9 mouse cellular contexts compared by ENCODE assay signal in genomic region chr4:115097146-115097496, GRCm38 (mm10). TPM values are rescaled to one million over a fixed set of nuclear protein-coding genes. Genes with fewer than 3 reads are reported as not detected.
DNase-seq lines count a peak whose midpoint lies in the region; ATAC-seq lines count a peak whose summit lies in the region.
"Had no signal": no experiment of that assay in that cellular context is flagged by ENCODE, and none has a peak within 500 bp of the region (broad histone marks: within the 10 kb centered on the region; RNA-seq: fewer than 3 reads in every experiment).

No protein-coding gene starts in this region.

- H3K9ac ChIP-seq in heart, embryonic 13.5 days = peak overlapping the region; percentile 76

- peak; percentile 29 for DNase-seq in adrenal gland, postnatal 14 days
- no peak for DNase-seq in adrenal gland, adult 8-10 months
- DNase-seq in adipocyte (ENCODE audit: low spot score) = peak; percentile 7
- DNase-seq in kidney, postnatal 25 days = peak; percentile 68 to 73
- DNase-seq in thymus, postnatal 14 days = no peak

- H3K4me2 ChIP-seq in heart, embryonic 13.5 days = peak overlapping the region; percentile 94

- H3K4me1 ChIP-seq in heart, embryonic 13.5 days = peaks cover 22% of the 10 kb centered on the region

- ATAC-seq in heart, embryonic 13.5 days (ENCODE audit: extremely low read depth, insufficient number of reproducible peaks, low FRiP score, low TSS enrichment) = no peak
- 0 out of 2 replicates have a peak, but pooled peaks have one; percentile 14 for ATAC-seq in megakaryocyte progenitor cell, adult 5-6 weeks (replicated peaks; ENCODE audit: poor library complexity)
- ATAC-seq in monocyte, adult 5-6 weeks (replicated peaks; ENCODE audit: insufficient number of reproducible peaks, low FRiP score, low TSS enrichment, poor library complexity, severe bottlenecking) = no peak

- H3K36me3 ChIP-seq in heart, embryonic 13.5 days = no peaks in the 10 kb centered on the region

- WGBS in heart, embryonic 13.5 days = 0% methylated on average over 6 of the region's 6 CpGs

- H3K4me3 ChIP-seq in heart, embryonic 13.5 days = peak overlapping the region; percentile 56

- H3K27ac ChIP-seq in heart, embryonic 13.5 days (replicated peaks) = peak overlapping the region; percentile 74

- peaks cover 64% of the 10 kb centered on the region for H3K27me3 ChIP-seq in heart, embryonic 13.5 days (replicated peaks)

- no peaks in the 10 kb centered on the region for H3K9me3 ChIP-seq in heart, embryonic 13.5 days

RNA-seq across cellular contexts. Expression of gene Pdzk1ip1, which starts 8.6 kb away (rescaled TPM):
- 0.53 and 2.4 TPM in 2 replicates for total RNA-seq in adrenal gland, postnatal 14 days (2021)
- 1 to 10 TPM in 2 of 4 experiments, under 1 TPM in 1, not detected in 1; 0.37 to 1.1 (median 1.0) TPM for total RNA-seq in adrenal gland, adult 8-10 months (2022)
- polyA plus RNA-seq in heart, embryonic 13.5 days (2015; fragmentation: Nextera tagmentation; extraction: Ambion mirVana) = 23.4 and 42.7 TPM in 2 replicates
- 5.2 and 11.2 TPM in 2 replicates for total RNA-seq in megakaryocyte progenitor cell, adult 5-6 weeks (2015)
- total RNA-seq in megakaryocyte progenitor cell, adult 5-6 weeks (2017) = 2.0 and 5.2 TPM in 2 replicates
- total RNA-seq in monocyte, adult 5-6 weeks (2017) = 3.3 to 4.9 TPM in 2 of 3 replicates, not detected in the other
- polyA plus RNA-seq: C2C12 had no signal

RNA-seq across cellular contexts. Expression of gene Cyp4x1, which starts 37.0 kb away (rescaled TPM):
- 0.26 TPM in 1 of 2 replicates, not detected in the other for total RNA-seq in adrenal gland, postnatal 14 days (2021)
- not detected for total RNA-seq in adrenal gland, adult 8-10 months (2022)
- polyA plus RNA-seq in heart, embryonic 13.5 days (2015; fragmentation: Nextera tagmentation; extraction: Ambion mirVana) = 0.04 and 0.08 TPM in 2 replicates
- not detected in 2 replicates for total RNA-seq in megakaryocyte progenitor cell, adult 5-6 weeks (2015)
- not detected in 2 replicates for total RNA-seq in megakaryocyte progenitor cell, adult 5-6 weeks (2017)
- 0.49 TPM in 1 of 3 replicates, not detected in the others for total RNA-seq in monocyte, adult 5-6 weeks (2017)
- polyA plus RNA-seq: C2C12 had no signal

RNA-seq across cellular contexts. Expression of gene Tal1, which starts 40.9 kb away (rescaled TPM):
- 5.2 and 7.3 TPM in 2 replicates for total RNA-seq in adrenal gland, postnatal 14 days (2021)
- 1 to 10 TPM; 1.9 to 4.0 (median 2.6) TPM for total RNA-seq in adrenal gland, adult 8-10 months (2022)
- 5.4 and 8.4 TPM in 2 replicates for polyA plus RNA-seq in heart, embryonic 13.5 days (2015; fragmentation: Nextera tagmentation; extraction: Ambion mirVana)
- total RNA-seq in megakaryocyte progenitor cell, adult 5-6 weeks (2015) = 17.3 and 22.6 TPM in 2 replicates
- 9.2 and 16.3 TPM in 2 replicates for total RNA-seq in megakaryocyte progenitor cell, adult 5-6 weeks (2017)
- 0.53 to 3.0 TPM (median 2.9 TPM) in 3 replicates for total RNA-seq in monocyte, adult 5-6 weeks (2017)

Comparison
In these comparisons a context has a peak if more than half of its experiments do, and no peak if none do; other contexts are left out.
1. DNase-seq: peak in adrenal gland, postnatal 14 days (single experiment), adipocyte (single experiment) and kidney, postnatal 25 days (2 of 2); none in adrenal gland, adult 8-10 months (single experiment) and thymus, postnatal 14 days (single experiment).